Mouse (Mus musculus) small intestine, adult 2 months (tissue): Measurements from ENCODE around the gene Mymk. TPM values are rescaled to one million over a fixed set of nuclear protein-coding genes. Genes with fewer than 3 reads are reported as not detected.

ENCODE experiments used
- H3K27ac ChIP-seq: fragments of 200-500 bp; 2 replicates; pipeline ENCODE4 v1.5.1; 2012; ENCODE audit warnings: low read depth, low read length, control low read depth, inconsistent platforms; ENCODE audit not compliant: insufficient read depth
- H3K27me3 ChIP-seq: fragments of 200-500 bp; 2 replicates; pipeline ENCODE4 v1.6.1; 2012; ENCODE audit warnings: mild to moderate bottlenecking, moderate library complexity, low read length, inconsistent platforms; ENCODE audit not compliant: control insufficient read depth, insufficient read depth
- H3K36me3 ChIP-seq: fragments of 200-500 bp; 2 replicates; pipeline ENCODE4 v1.6.1; 2012; ENCODE audit warnings: mild to moderate bottlenecking, low read length, control low read depth, inconsistent platforms; ENCODE audit not compliant: control insufficient read depth, insufficient read depth
- H3K4me1 ChIP-seq: fragments of 200-500 bp; 2 replicates; pipeline ENCODE4 v1.6.1; 2012; ENCODE audit warnings: low read length, inconsistent platforms, mixed read lengths; ENCODE audit not compliant: control insufficient read depth, insufficient read depth, insufficient read length
- H3K4me3 ChIP-seq: fragments of 200-500 bp; 2 replicates; pipeline ENCODE4 v1.5.1; 2012; ENCODE audit warnings: low read depth, mild to moderate bottlenecking, control low read depth, inconsistent platforms, low read length, moderate library complexity
- CTCF ChIP-seq: fragments of 200-500 bp; IDR thresholded peaks from 2 replicates; pipeline ENCODE4 v1.5.1; 2012; ENCODE audit warnings: low read depth, mild to moderate bottlenecking, control low read depth, inconsistent platforms, low read length, moderate library complexity, mixed read lengths; ENCODE audit not compliant: insufficient replicate concordance, insufficient read length; ENCODE audit errors: extremely low read depth
- POLR2A ChIP-seq: fragments of 200-500 bp; IDR thresholded peaks from 2 replicates; pipeline ENCODE4 v1.6.1; 2012; ENCODE audit warnings: low read depth, mild to moderate bottlenecking, control low read depth, inconsistent platforms, low read length, moderate library complexity
- WGBS: fragments of 180-500 bp; shearing (Covaris S2); methylation state at CpG from one replicate; pipeline ENCODE4 v1.1.7; 2018; 5-methylcytosine and 5-hydroxymethylcytosine counted together
- polyA plus RNA-seq: library from polyadenylated mRNA; depleted of rRNA; stranded (reverse); fragments of >200 nt; gene quantifications from 2 replicates; pipeline ENCODE4 v1.2.3, GENCODE M21; 2012

The Mymk gene
- polyA plus RNA-seq, 1 experiment, result not detected

GRCm38 (mm10) chr2:27088071-27088644, 16.2 kb upstream of the Mymk start:
- Histone ChIP-seq H3K27me3 (no peaks in the 10 kb centered on the region), H3K4me1 (peaks cover 4% of the 10 kb centered on the region), H3K36me3 (no peaks in the 10 kb centered on the region), H3K27ac (peak overlapping the region; percentile 73), H3K4me3 (no peak overlapping the region)
- 26% methylated on average over 18 of the region's 18 CpGs for WGBS
- TF ChIP-seq CTCF (no peak), POLR2A (no peak)

- Histone ChIP-seq H3K36me3 (no peaks in the 10 kb centered on the region), H3K4me3 (no peak overlapping the region), H3K27me3 (no peaks in the 10 kb centered on the region), H3K4me1 (peaks cover 4% of the 10 kb centered on the region), H3K27ac (peak overlapping the region; percentile 32)
- WGBS, result 76% methylated on average over 5 of the region's 5 CpGs
- no peak for TF ChIP-seq CTCF
- TF ChIP-seq POLR2A, result no peak
These were observed 15.6 kb upstream of the Mymk start for GRCm38 (mm10) chr2:27087581-27087980.

GRCm38 (mm10) chr2:27086483-27087010, 14.6 kb upstream of the Mymk start:
- no peak for TF ChIP-seq POLR2A
- TF ChIP-seq CTCF, result no peak
- Histone ChIP-seq H3K4me1 (peaks cover 4% of the 10 kb centered on the region), H3K27me3 (no peaks in the 10 kb centered on the region), H3K4me3 (no peak overlapping the region), H3K27ac (no peak overlapping the region), H3K36me3 (no peaks in the 10 kb centered on the region)
- 61% methylated on average over 4 of the region's 4 CpGs for WGBS

- TF ChIP-seq CTCF (no peak), POLR2A (no peak)
- Histone ChIP-seq H3K36me3 (no peaks in the 10 kb centered on the region), H3K4me1 (peaks cover 4% of the 10 kb centered on the region), H3K27me3 (no peaks in the 10 kb centered on the region), H3K4me3 (no peak overlapping the region), H3K27ac (no peak overlapping the region)
- 39% methylated on average over 2 of the region's 2 CpGs for WGBS
These were observed 13.8 kb upstream of the Mymk start for GRCm38 (mm10) chr2:27085801-27086200.

GRCm38 (mm10) chr2:27084963-27085362, 13.0 kb upstream of the Mymk start:
- Histone ChIP-seq H3K4me1 (peaks cover 4% of the 10 kb centered on the region), H3K4me3 (no peak overlapping the region), H3K27ac (no peak overlapping the region), H3K36me3 (no peaks in the 10 kb centered on the region), H3K27me3 (no peaks in the 10 kb centered on the region)
- 27% methylated on average over 8 of the region's 8 CpGs for whole genome bisulfite sequencing
- TF ChIP-seq POLR2A (no peak), CTCF (no peak)

- Histone ChIP-seq H3K36me3 (no peaks in the 10 kb centered on the region), H3K27me3 (no peaks in the 10 kb centered on the region), H3K4me1 (peaks cover 4% of the 10 kb centered on the region), H3K27ac (no peak overlapping the region), H3K4me3 (no peak overlapping the region)
- TF ChIP-seq CTCF, result no peak
- TF ChIP-seq POLR2A, result no peak
- 67% methylated on average over 12 of the region's 12 CpGs for whole genome bisulfite sequencing
These were observed 11.9 kb upstream of the Mymk start for GRCm38 (mm10) chr2:27083761-27084475.

GRCm38 (mm10) chr2:27079649-27080048, 7.7 kb upstream of the Mymk start:
- Histone ChIP-seq H3K4me1 (peaks cover 2% of the 10 kb centered on the region), H3K27ac (no peak overlapping the region), H3K4me3 (peak overlapping the region; percentile 25), H3K36me3 (no peaks in the 10 kb centered on the region), H3K27me3 (no peaks in the 10 kb centered on the region)
- TF ChIP-seq CTCF, result no peak
- no peak for TF ChIP-seq POLR2A
- 63% methylated on average over 2 of the region's 2 CpGs for WGBS
